Mouse (Mus musculus) embryo, embryonic 10.5 days (tissue): ENCODE measurements around the gene Usp25.

Source experiments
- DNase-seq: peaks from one replicate; pipeline ENCODE4 v3.0.0-alpha.2; 2015; ENCODE audit warnings: low spot score

Gene Usp25

DNA sequence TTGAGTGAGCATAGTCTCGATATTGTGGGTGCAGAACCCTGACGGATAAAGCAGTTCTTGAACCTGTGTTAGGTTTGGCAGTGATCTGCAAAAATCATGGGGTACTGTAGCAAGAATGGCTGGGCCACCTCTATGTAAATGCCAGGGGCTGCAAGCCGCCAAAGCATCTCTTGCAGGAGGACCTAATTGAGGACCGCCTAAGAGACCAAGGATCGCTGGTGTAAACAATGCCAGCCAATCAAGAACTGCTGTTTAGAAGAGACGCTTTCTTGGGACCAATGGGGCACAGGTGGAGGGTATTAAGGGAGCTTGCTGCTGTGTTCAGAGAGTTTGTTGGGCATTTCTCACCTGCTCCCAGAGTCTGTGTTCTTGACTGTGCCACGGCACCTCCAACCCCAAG lies 127.1 kb downstream of the Usp25 start:
- no peak for DNase-seq

DNA sequence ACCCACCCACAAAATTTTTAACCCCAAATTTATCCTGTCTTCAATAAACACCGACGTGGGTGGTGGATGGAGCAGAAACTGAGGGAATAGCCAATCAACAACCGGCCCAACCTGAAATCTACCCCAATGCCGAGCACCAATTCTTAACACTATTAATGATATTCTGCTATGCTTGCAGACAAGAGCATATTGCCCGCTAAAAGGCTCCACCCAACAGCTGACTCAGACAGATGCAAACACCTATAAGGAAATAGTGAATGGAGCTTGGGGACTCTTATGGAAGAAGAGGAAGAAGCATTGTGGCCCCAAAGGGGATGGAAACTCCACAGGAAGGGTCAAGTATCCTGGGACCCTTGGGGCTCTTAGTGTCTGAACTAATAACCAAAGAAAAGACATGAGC lies 133.3 kb downstream of the Usp25 start:
- no peak for DNase-seq

DNA sequence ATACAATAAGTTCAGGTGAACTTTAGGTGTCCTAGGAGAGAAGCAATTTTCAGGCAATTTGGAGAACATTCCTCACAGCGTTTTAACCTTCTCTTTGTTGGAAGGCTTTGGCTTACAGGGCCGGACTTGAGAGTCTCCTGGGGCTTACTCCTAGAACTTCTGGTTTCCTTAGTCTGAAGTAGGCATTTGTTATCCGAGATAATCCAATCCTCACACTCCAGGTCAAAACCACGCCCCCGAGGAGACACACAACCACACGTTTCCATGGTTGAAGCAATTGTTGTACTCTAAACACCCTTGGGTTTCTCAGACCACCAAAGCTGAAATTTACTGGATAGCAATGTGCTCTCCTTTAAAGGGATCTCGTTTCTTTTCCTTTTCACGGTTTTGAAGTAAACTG lies 136.8 kb downstream of the Usp25 start:
- no peak for DNase-seq

DNA sequence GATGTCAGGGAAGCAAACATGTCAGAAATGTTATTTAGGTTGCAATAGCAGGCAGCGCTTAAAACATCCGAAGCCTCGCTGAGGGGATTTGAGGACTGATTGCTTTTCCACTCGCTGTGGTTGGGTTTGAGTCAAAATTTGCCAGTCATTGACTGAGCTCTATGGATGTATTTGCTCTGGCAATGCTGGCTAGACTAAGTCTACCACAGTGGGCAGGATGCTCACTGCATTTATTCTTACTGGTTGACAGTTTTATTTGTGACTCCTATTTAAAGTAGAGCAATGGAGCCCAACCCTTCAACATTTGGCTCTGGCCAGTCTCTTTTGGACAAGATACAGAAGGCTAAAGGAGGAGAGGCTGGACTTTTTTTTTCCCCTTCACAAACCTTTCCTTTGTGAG lies 137.4 kb downstream of the Usp25 start:
- DNase-seq = no peak

DNA sequence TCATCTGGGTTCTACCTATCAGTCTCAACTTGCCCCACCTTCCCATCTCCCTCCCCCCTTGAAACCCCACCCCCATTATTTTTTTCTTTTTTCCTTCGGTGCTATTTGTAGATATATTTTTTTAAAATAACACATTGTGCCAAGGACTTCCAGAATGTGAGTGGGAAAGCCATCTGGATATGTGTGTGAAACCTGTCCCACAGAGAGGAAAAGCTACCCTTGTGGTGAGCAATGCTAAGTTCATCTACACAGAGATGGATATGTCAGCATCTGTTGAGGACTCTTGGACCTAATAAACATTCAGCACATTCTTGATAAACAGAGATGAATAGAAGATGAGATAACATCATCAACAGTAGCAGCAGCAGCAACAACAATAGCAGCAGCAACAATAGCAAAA lies 138.8 kb downstream of the Usp25 start:
- no peak for DNase-seq

DNA sequence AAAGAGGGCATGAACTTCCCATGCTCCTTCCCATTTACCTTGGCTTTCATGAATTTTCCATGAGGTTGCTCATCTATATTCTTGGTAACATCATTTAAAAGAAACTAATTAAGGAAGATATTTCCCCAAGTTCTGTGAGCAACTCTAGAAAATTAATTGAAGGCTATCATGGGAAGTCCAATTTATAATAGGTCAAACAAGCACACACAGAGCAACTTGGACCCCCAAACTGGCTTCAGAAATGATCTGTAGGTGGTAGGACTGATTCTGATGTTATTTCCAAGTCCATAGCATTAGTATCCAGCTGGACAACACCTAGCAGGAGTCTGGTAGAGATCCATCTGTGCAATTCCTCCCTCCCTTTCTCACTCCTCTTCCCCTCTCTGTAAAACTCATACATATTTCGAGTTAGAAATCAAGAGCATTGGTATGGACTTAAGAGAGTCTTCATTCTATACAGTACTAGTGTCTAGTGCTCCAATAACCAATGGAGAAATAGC lies 139.8 kb downstream of the Usp25 start:
- DNase-seq = no peak

DNA sequence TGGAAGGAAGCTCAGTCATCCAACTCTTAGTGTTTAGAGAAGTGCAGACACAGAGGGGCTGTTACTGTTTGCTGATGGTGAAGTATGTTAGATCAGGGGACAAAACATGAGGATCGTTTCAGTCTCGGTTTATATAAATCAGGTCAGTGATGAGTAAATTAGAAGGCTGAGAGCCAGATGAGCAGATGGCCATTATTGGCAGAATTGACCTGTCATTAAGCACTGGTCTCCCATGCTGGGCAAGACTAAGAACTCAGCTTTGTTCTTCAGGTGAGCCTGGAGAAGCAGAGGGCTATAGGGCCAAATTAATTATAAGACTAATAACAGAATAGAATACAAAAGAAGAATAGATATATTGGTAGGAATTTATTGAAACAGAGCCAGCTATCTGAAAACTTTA lies 140.3 kb downstream of the Usp25 start:
- DNase-seq = no peak

DNA sequence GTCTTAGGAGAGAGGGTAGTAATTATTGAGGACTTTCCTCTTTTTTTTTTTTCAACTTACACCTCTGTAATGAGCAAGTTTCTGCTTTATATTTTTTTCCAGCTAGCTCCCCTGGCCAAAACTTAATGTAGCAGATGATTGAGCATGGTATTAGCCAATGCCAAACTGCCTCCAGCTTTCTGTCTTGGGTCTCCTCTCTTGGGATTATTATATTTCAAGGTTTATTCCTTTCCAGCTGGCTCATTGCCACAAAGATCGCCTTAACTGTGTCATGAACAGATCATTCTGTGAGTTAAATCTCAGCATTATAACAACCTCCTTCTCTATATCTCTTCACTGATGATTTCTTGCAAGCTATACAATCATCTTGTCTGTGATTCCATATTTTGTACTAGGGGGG lies 141.3 kb downstream of the Usp25 start:
- no peak for DNase-seq
